Mouse (Mus musculus): ENCODE results near the gene Arid1b. TPM values are rescaled to one million over a fixed set of nuclear protein-coding genes. Genes with fewer than 3 reads are reported as not detected.

The Arid1b gene
- polyA plus RNA-seq, 1 experiment from 2014 or later = 12.2 TPM

DNA sequence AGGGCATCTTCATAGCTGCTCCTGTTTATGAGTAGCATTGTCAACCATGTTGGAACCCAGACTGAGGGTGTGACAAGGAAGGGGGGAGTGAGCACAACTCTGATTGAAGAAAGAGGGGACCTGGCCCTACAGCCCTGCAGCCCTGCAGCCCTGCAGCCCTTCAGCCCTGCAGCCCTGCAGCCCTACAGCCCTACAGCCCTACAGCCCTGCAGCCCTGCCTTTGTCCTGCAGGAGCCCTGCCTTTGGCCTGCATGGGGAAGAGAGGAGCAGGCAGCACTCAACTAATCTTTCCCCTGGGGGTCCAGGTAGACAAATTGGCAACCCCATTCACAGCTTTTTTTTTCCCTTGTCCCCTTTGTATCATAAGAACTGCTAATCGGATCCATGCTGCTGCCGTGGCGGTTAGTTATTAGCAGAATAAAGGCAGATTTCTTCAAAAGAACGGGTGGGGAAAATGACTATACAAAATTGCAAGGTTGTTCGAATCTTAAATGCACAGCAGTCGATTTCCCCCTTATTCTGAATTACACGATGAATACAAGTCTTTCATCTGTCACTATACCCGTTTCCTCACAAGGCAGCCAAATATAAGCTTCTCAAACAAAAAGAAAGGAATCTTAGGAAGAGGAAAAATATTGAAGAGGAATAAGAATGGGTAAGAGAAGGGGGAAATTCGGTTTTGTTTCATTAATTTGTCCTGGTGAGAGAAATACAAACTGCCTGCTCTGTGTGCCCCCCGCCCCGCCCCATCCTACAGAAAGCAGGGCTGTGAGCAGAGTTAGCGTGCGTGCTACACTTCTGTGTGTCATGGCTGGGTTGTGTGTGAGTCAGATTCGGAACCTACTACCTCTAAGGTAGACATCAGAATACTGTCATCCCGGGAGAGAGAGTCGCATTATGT, 260.8 kb downstream of the Arid1b start:
- H3K27ac ChIP-seq (replicated peaks) = no peak overlapping the region
- no peak for ATAC-seq (ENCODE audit: insufficient number of reproducible peaks, low FRiP score, low TSS enrichment, low read depth)
- H3K9ac ChIP-seq = no peak overlapping the region
- no peaks in the 10 kb centered on the region for H3K27me3 ChIP-seq
- no peak overlapping the region for H3K4me3 ChIP-seq (replicated peaks)
- H3K9me3 ChIP-seq (replicated peaks) = no peaks in the 10 kb centered on the region
- no peaks in the 10 kb centered on the region for H3K36me3 ChIP-seq
- 67% methylated on average over 16 of the region's 16 CpGs for WGBS
- no peak overlapping the region for H3K4me2 ChIP-seq (replicated peaks)
- 0 out of 2 replicates have a peak, but pooled peaks cover 8% of the 10 kb centered on the region for H3K4me1 ChIP-seq

- no peak overlapping the region for H3K27ac ChIP-seq (replicated peaks)
Observed at GRCm38 (mm10) chr17:5255618-5255933, 261.4 kb downstream of the Arid1b start.

GRCm38 (mm10) chr17:5258978-5259377, 264.8 kb downstream of the Arid1b start:
- Histone ChIP-seq H3K27ac (replicated peaks) (no peak overlapping the region), H3K27me3 (no peaks in the 10 kb centered on the region), H3K9ac (no peak overlapping the region), H3K4me2 (replicated peaks) (no peak overlapping the region), H3K4me1 (peaks cover 13% of the 10 kb centered on the region), H3K9me3 (replicated peaks) (no peaks in the 10 kb centered on the region), H3K36me3 (peaks cover 2% of the 10 kb centered on the region; the same call in 1 of the 2 replicates), H3K4me3 (replicated peaks) (no peak overlapping the region)
- 62% methylated on average over 9 of the region's 9 CpGs for WGBS
- ATAC-seq (ENCODE audit: insufficient number of reproducible peaks, low FRiP score, low TSS enrichment, low read depth) = no peak

More at GRCm38 (mm10) chr17:5255618-5255933, 261.4 kb downstream of the Arid1b start:
- Histone ChIP-seq H3K4me3 (replicated peaks) (no peak overlapping the region), H3K36me3 (no peaks in the 10 kb centered on the region), H3K4me2 (replicated peaks) (no peak overlapping the region), H3K9ac (no peak overlapping the region), H3K9me3 (replicated peaks) (no peaks in the 10 kb centered on the region), H3K27me3 (no peaks in the 10 kb centered on the region), H3K4me1 (0 out of 2 replicates have a peak, but pooled peaks cover 7% of the 10 kb centered on the region)
- no peak for ATAC-seq (ENCODE audit: insufficient number of reproducible peaks, low FRiP score, low TSS enrichment, low read depth)
- 96% methylated on average over 2 of the region's 2 CpGs for WGBS

- Histone ChIP-seq H3K36me3 (peaks cover 13% of the 10 kb centered on the region), H3K4me3 (replicated peaks) (no peak overlapping the region), H3K4me2 (replicated peaks) (no peak overlapping the region), H3K9me3 (replicated peaks) (no peaks in the 10 kb centered on the region), H3K4me1 (peaks cover 13% of the 10 kb centered on the region), H3K27me3 (no peaks in the 10 kb centered on the region), H3K27ac (replicated peaks) (no peak overlapping the region), H3K9ac (no peak overlapping the region)
- 81% methylated on average over 8 of the region's 8 CpGs for WGBS
- no peak for ATAC-seq (ENCODE audit: insufficient number of reproducible peaks, low FRiP score, low TSS enrichment, low read depth)
Observed at GRCm38 (mm10) chr17:5261131-5261651, 267.1 kb downstream of the Arid1b start.

- no peaks in the 10 kb centered on the region for H3K27me3 ChIP-seq
- no peak for ATAC-seq (ENCODE audit: insufficient number of reproducible peaks, low FRiP score, low TSS enrichment, low read depth)
- peaks cover 13% of the 10 kb centered on the region for H3K4me1 ChIP-seq
- H3K4me3 ChIP-seq (replicated peaks) = no peak overlapping the region
- H3K9ac ChIP-seq = no peak overlapping the region
- 73% methylated on average over 22 of the region's 22 CpGs for WGBS
- H3K9me3 ChIP-seq (replicated peaks) = no peaks in the 10 kb centered on the region
- H3K36me3 ChIP-seq = peaks cover 15% of the 10 kb centered on the region
- H3K4me2 ChIP-seq (replicated peaks) = no peak overlapping the region
- H3K27ac ChIP-seq (replicated peaks) = no peak overlapping the region
Observed at GRCm38 (mm10) chr17:5261874-5262605, 267.9 kb downstream of the Arid1b start.

GRCm38 (mm10) chr17:5262788-5263187, 268.7 kb downstream of the Arid1b start:
- no peak for ATAC-seq (ENCODE audit: insufficient number of reproducible peaks, low FRiP score, low TSS enrichment, low read depth)
- 70% methylated on average over 4 of the region's 4 CpGs for WGBS
- Histone ChIP-seq H3K4me2 (replicated peaks) (no peak overlapping the region), H3K4me3 (replicated peaks) (no peak overlapping the region), H3K9me3 (replicated peaks) (no peaks in the 10 kb centered on the region), H3K27ac (replicated peaks) (no peak overlapping the region), H3K27me3 (no peaks in the 10 kb centered on the region), H3K36me3 (peaks cover 17% of the 10 kb centered on the region), H3K9ac (no peak overlapping the region), H3K4me1 (peaks cover 11% of the 10 kb centered on the region)

GRCm38 (mm10) chr17:5264783-5265182, 270.7 kb downstream of the Arid1b start:
- Histone ChIP-seq H3K27ac (replicated peaks) (no peak overlapping the region), H3K4me3 (replicated peaks) (no peak overlapping the region), H3K36me3 (peaks cover 22% of the 10 kb centered on the region), H3K4me1 (peaks cover 7% of the 10 kb centered on the region), H3K4me2 (replicated peaks) (no peak overlapping the region), H3K27me3 (no peaks in the 10 kb centered on the region), H3K9ac (no peak overlapping the region), H3K9me3 (replicated peaks) (no peaks in the 10 kb centered on the region)
- 90% methylated on average over 3 of the region's 3 CpGs for WGBS
- ATAC-seq (ENCODE audit: insufficient number of reproducible peaks, low FRiP score, low TSS enrichment, low read depth) = no peak

DNA sequence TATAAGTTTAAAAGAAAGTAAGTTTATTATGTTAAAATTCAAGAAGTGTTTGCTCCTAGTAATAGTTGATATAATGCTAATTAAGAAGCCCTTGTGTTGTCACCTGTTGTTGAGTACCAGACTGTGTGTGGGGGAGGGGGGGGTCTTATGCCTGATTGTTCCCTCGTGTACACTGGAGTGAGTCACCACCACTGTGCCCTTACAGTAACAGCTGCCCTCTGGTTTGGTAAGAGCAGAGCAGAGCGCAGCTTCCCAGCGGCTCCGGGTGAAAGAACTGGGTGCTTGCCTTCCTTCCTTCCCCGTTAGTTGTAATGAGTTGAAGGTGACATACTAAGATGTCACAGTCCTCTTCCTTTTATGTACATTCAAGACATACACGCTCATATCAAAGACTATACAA, 271.5 kb downstream of the Arid1b start:
- H3K36me3 ChIP-seq = peaks cover 22% of the 10 kb centered on the region
- peaks cover 7% of the 10 kb centered on the region for H3K4me1 ChIP-seq
- H3K4me2 ChIP-seq (replicated peaks) = no peak overlapping the region
- H3K9me3 ChIP-seq (replicated peaks) = no peaks in the 10 kb centered on the region
- no peak overlapping the region for H3K4me3 ChIP-seq (replicated peaks)
- no peak for ATAC-seq (ENCODE audit: insufficient number of reproducible peaks, low FRiP score, low TSS enrichment, low read depth)
- H3K27ac ChIP-seq (replicated peaks) = no peak overlapping the region
- H3K9ac ChIP-seq = no peak overlapping the region
- no peaks in the 10 kb centered on the region for H3K27me3 ChIP-seq
- 88% methylated on average over 6 of the region's 6 CpGs for WGBS

DNA sequence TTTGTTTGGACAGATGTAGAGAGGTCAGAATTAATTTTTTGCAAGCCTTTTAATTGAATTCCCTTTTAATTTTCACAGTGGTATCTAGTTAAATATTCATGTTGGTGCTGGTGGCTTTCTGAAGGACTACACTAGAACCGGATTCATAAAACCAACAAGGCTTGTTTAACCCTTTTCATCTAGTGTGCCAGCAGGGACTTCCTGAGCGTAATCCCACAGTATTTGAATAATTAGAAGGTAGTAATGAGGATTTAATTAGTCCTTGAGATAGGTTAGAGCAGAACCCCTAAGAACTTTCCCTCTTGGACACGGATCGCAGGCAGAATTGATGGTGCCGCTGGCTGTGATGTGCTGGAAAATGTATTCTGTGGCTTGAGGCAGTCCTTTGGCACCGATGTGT, 273.6 kb downstream of the Arid1b start:
- no peak for ATAC-seq (ENCODE audit: insufficient number of reproducible peaks, low FRiP score, low TSS enrichment, low read depth)
- WGBS = 91% methylated on average over 6 of the region's 6 CpGs
- Histone ChIP-seq H3K27ac (replicated peaks) (no peak overlapping the region), H3K4me1 (0 out of 2 replicates have a peak, but pooled peaks cover under 1% of the 10 kb centered on the region), H3K27me3 (no peaks in the 10 kb centered on the region), H3K9ac (no peak overlapping the region), H3K9me3 (replicated peaks) (no peaks in the 10 kb centered on the region), H3K4me3 (replicated peaks) (no peak overlapping the region), H3K4me2 (replicated peaks) (no peak overlapping the region), H3K36me3 (peaks cover 22% of the 10 kb centered on the region)

DNA sequence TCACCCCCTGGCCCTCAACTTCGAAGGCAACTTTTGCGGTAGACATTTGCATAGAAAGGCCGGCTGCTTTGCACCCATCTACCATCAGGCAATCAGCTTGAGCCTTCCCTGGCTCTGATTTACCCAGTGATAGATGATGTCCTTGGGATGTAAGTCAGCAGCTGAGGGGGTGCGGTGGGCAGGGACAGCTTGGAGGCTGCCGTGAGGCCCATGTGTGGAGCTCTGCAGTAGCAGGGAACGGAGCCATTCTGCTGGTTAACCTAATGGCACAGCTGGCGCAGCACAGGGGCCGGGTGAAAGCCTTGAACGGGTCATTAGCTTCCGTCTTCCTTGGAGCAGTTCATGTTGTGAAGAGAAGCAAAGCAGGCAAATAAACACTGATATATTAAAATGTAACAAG, 275.2 kb downstream of the Arid1b start:
- no peaks in the 10 kb centered on the region for H3K9me3 ChIP-seq (replicated peaks)
- no peaks in the 10 kb centered on the region for H3K27me3 ChIP-seq
- H3K9ac ChIP-seq = no peak overlapping the region
- H3K36me3 ChIP-seq = peaks cover 19% of the 10 kb centered on the region; the same call in 1 of the 2 replicates
- H3K27ac ChIP-seq (replicated peaks) = no peak overlapping the region
- H3K4me3 ChIP-seq (replicated peaks) = no peak overlapping the region
- no peak overlapping the region for H3K4me2 ChIP-seq (replicated peaks)
- 0 out of 2 replicates have a peak, but pooled peaks cover 3% of the 10 kb centered on the region for H3K4me1 ChIP-seq
- 83% methylated on average over 10 of the region's 10 CpGs for WGBS
- no peak for ATAC-seq (ENCODE audit: insufficient number of reproducible peaks, low FRiP score, low TSS enrichment, low read depth)

DNA sequence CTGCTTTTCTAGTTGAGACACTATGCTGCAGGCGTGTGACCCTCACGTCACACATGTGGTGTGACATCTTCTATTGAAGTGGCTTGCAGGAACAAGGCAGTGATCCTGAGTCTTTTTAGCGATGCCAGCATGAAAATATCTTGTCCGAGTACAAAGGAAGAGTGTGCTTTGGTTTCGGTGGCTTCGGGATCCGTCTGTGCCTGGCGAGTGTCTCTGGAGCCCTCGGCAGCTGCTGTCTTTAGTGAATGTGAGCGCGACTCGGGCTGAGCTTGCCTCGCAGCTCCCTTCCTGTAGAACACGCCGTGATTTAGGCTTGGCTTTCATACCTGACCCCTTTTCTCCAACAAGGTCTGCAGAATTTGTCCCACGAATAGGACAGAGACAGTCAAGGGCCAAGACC, 275.6 kb downstream of the Arid1b start:
- Histone ChIP-seq H3K4me3 (replicated peaks) (no peak overlapping the region), H3K27ac (replicated peaks) (no peak overlapping the region), H3K4me1 (0 out of 2 replicates have a peak, but pooled peaks cover 3% of the 10 kb centered on the region), H3K9ac (no peak overlapping the region), H3K9me3 (replicated peaks) (no peaks in the 10 kb centered on the region), H3K36me3 (peaks cover 14% of the 10 kb centered on the region; the same call in 1 of the 2 replicates), H3K4me2 (replicated peaks) (no peak overlapping the region), H3K27me3 (no peaks in the 10 kb centered on the region)
- 76% methylated on average over 16 of the region's 16 CpGs for WGBS
- no peak for ATAC-seq (ENCODE audit: insufficient number of reproducible peaks, low FRiP score, low TSS enrichment, low read depth)
